Mouse (Mus musculus) liver, embryonic 11.5 days (tissue): Measurements from ENCODE around the gene Hyal2. TPM values are rescaled to one million over a fixed set of nuclear protein-coding genes. Genes with fewer than 3 reads are reported as not detected.

Experiments used
- ATAC-seq: fragments of 200-750 bp; cut with Nextera tagmentation; replicated peaks from 2 replicates; pipeline ENCODE4 v1.8.0; 2017; ENCODE audit warnings: moderate number of reproducible peaks, mild to moderate bottlenecking, moderate TSS enrichment, moderate library complexity; ENCODE audit not compliant: low FRiP score
- DNase-seq: peaks from one replicate; pipeline ENCODE4 v3.0.0-alpha.2; 2017; ENCODE audit warnings: low spot score
- H3K27ac ChIP-seq: fragments of 300-500 bp; sonication (generic); 2 replicates; pipeline ENCODE4 v1.5.1; 2014; ENCODE audit warnings: mild to moderate bottlenecking, low read depth, low read length, control low read depth
- H3K27me3 ChIP-seq: fragments of 300-500 bp; sonication (generic); replicated peaks from 2 replicates; pipeline ENCODE4 v1.6.1; 2014; ENCODE audit warnings: low read length, mixed read lengths; ENCODE audit not compliant: control insufficient read depth, insufficient read depth
- H3K36me3 ChIP-seq: fragments of 300-500 bp; sonication (generic); 2 replicates; pipeline ENCODE4 v1.6.1; 2014; ENCODE audit warnings: mild to moderate bottlenecking, low read length, moderate library complexity, mixed read lengths; ENCODE audit not compliant: control insufficient read depth, insufficient read depth
- H3K4me1 ChIP-seq: fragments of 300-500 bp; sonication (generic); replicated peaks from 2 replicates; pipeline ENCODE4 v1.6.1; 2014; ENCODE audit warnings: low read length, mixed read lengths; ENCODE audit not compliant: control insufficient read depth, insufficient read depth
- H3K4me2 ChIP-seq: fragments of 300-500 bp; sonication (generic); 2 replicates; pipeline ENCODE4 v1.6.1; 2014; ENCODE audit warnings: mild to moderate bottlenecking, control low read depth, moderate library complexity
- H3K4me3 ChIP-seq: fragments of 300-500 bp; sonication (generic); 2 replicates; pipeline ENCODE4 v1.5.1; 2014; ENCODE audit warnings: low read depth, low read length, control low read depth
- H3K9ac ChIP-seq: fragments of 300-500 bp; sonication (generic); 2 replicates; pipeline ENCODE4 v1.6.1; 2014; ENCODE audit warnings: low read depth, low read length, control low read depth
- H3K9me3 ChIP-seq: fragments of 300-500 bp; sonication (generic); 2 replicates; pipeline ENCODE4 v1.6.1; 2016; ENCODE audit warnings: low read length, inconsistent platforms, mixed read lengths; ENCODE audit not compliant: control insufficient read depth
- WGBS: fragments of 180-500 bp; shearing (Covaris S2); extraction: QIAGEN DNeasy Blood & Tissue Kit; methylation state at CpG from one replicate; pipeline ENCODE4 v1.1.7; 2014; 5-methylcytosine and 5-hydroxymethylcytosine counted together
- polyA plus RNA-seq: library from polyadenylated mRNA; unstranded; fragments of >200 nt; fragmentation: Nextera tagmentation; extraction: Ambion mirVana; gene quantifications from 2 replicates; pipeline ENCODE4 v1.2.1, GENCODE M21; 2014

Hyal2 gene
- polyA plus RNA-seq, 1 experiment from 2014 or later, result 89.7 TPM

- Histone ChIP-seq H3K4me1 (peaks cover 32% of the 10 kb centered on the region), H3K9me3 (no peaks in the 10 kb centered on the region), H3K4me3 (peak within 1 kb of the TSS; percentile 51), H3K36me3 (peaks cover 21% of the 10 kb centered on the region), H3K9ac (peak within 1 kb of the TSS; percentile 71), H3K4me2 (peak within 1 kb of the TSS; percentile 88), H3K27ac (peak within 1 kb of the TSS; percentile 74), H3K27me3 (no peaks in the 10 kb centered on the region)
- DNase-seq (peak; percentile 84), ATAC-seq (peak; percentile 78)
- 30% methylated on average over 16 of the region's 16 CpGs for WGBS
These were observed 8.8 kb downstream of the Hyal2 start, which contains the start of gene Hyal1 for GRCm38 (mm10) chr9:107576357-107577107. TSS of gene Hyal1 (plus strand) at chr9:107576927.

- DNase-seq (no peak), ATAC-seq (no peak)
- peaks cover 10% of the 10 kb centered on the region for H3K36me3 ChIP-seq
- no peaks in the 10 kb centered on the region for H3K27me3 ChIP-seq
- H3K4me1 ChIP-seq, result peaks cover 31% of the 10 kb centered on the region
- 90% methylated on average over 10 of the region's 10 CpGs for WGBS
- H3K9ac ChIP-seq, result no peak overlapping the region
- no peaks in the 10 kb centered on the region for H3K9me3 ChIP-seq
- H3K27ac ChIP-seq, result no peak overlapping the region
- H3K4me2 ChIP-seq, result no peak overlapping the region
- no peak overlapping the region for H3K4me3 ChIP-seq
These were observed 10.1 kb downstream of the Hyal2 start for GRCm38 (mm10) chr9:107577871-107578270.

- Histone ChIP-seq H3K27ac (no peak within 1 kb of the TSS), H3K4me3 (no peak within 1 kb of the TSS), H3K9me3 (no peaks in the 10 kb centered on the region), H3K4me2 (no peak within 1 kb of the TSS), H3K27me3 (no peaks in the 10 kb centered on the region), H3K9ac (no peak within 1 kb of the TSS), H3K36me3 (peaks cover 8% of the 10 kb centered on the region), H3K4me1 (peaks cover 35% of the 10 kb centered on the region)
- 83% methylated on average over 3 of the region's 3 CpGs for WGBS
- DNase-seq, result no peak
- no peak for ATAC-seq
These were observed 10.8 kb downstream of the Hyal2 start, which contains the start of gene Naa80 for GRCm38 (mm10) chr9:107578587-107578986. TSS of gene Naa80 (plus strand) at chr9:107578887.

- H3K9me3 ChIP-seq, result no peaks in the 10 kb centered on the region
- no peaks in the 10 kb centered on the region for H3K27me3 ChIP-seq
- 95% methylated on average over 14 of the region's 14 CpGs for whole genome bisulfite sequencing
- no peak for DNase-seq
- H3K4me3 ChIP-seq, result no peak overlapping the region
- no peak overlapping the region for H3K4me2 ChIP-seq
- H3K9ac ChIP-seq, result no peak overlapping the region
- no peak for ATAC-seq
- H3K36me3 ChIP-seq, result peaks cover 7% of the 10 kb centered on the region; the same call in 1 of the 2 replicates
- H3K4me1 ChIP-seq, result peaks cover 35% of the 10 kb centered on the region
- H3K27ac ChIP-seq, result no peak overlapping the region
These were observed 11.5 kb downstream of the Hyal2 start for GRCm38 (mm10) chr9:107579023-107579900.

- H3K9me3 ChIP-seq, result no peaks in the 10 kb centered on the region
- WGBS, result under 1% methylated on average over 32 of the region's 32 CpGs
These were observed 13.0 kb downstream of the Hyal2 start, which contains the start of gene Hyal3 for GRCm38 (mm10) chr9:107580501-107581317. TSS of gene Hyal3 (plus strand) at chr9:107580818.

GRCm38 (mm10) chr9:107581584-107581983, 13.8 kb downstream of the Hyal2 start:
- Histone ChIP-seq H3K9ac (peak overlapping the region; percentile 86), H3K27me3 (no peaks in the 10 kb centered on the region), H3K9me3 (no peaks in the 10 kb centered on the region), H3K27ac (peak overlapping the region; percentile 95), H3K4me2 (peak overlapping the region; percentile 89), H3K36me3 (peaks cover 7% of the 10 kb centered on the region; the same call in 1 of the 2 replicates), H3K4me1 (peaks cover 32% of the 10 kb centered on the region), H3K4me3 (peak overlapping the region; percentile 60)
- 52% methylated on average over 4 of the region's 4 CpGs for WGBS
- ATAC-seq (no peak), DNase-seq (no peak)

More at GRCm38 (mm10) chr9:107580501-107581317, 13.0 kb downstream of the Hyal2 start, which contains the start of gene Hyal3:
- H3K27ac ChIP-seq, result peak within 1 kb of the TSS; percentile 95
- DNase-seq (peak; percentile 79), ATAC-seq (peak; percentile 78)
- H3K36me3 ChIP-seq, result peaks cover 7% of the 10 kb centered on the region; the same call in 1 of the 2 replicates
- no peaks in the 10 kb centered on the region for H3K27me3 ChIP-seq
- peak within 1 kb of the TSS; percentile 86 for H3K9ac ChIP-seq
- peak within 1 kb of the TSS; percentile 89 for H3K4me2 ChIP-seq
- H3K4me3 ChIP-seq, result peak within 1 kb of the TSS; percentile 60
- H3K4me1 ChIP-seq, result peaks cover 35% of the 10 kb centered on the region

- Histone ChIP-seq H3K4me2 (peak overlapping the region; percentile 89), H3K4me3 (0 out of 2 replicates have a peak overlapping the region, but pooled peaks have one; percentile 5), H3K4me1 (peaks cover 27% of the 10 kb centered on the region), H3K27me3 (no peaks in the 10 kb centered on the region), H3K9me3 (no peaks in the 10 kb centered on the region), H3K27ac (peak overlapping the region; percentile 34; the same call in 1 of the 2 replicates), H3K36me3 (peaks cover 7% of the 10 kb centered on the region; the same call in 1 of the 2 replicates), H3K9ac (peak overlapping the region; percentile 86)
- ATAC-seq (no peak), DNase-seq (no peak)
- WGBS, result 88% methylated on average over 7 of the region's 7 CpGs
These were observed 14.8 kb downstream of the Hyal2 start for GRCm38 (mm10) chr9:107582509-107583062.
